Mouse (Mus musculus): ENCODE results near the gene Ifitm7.

DNA sequence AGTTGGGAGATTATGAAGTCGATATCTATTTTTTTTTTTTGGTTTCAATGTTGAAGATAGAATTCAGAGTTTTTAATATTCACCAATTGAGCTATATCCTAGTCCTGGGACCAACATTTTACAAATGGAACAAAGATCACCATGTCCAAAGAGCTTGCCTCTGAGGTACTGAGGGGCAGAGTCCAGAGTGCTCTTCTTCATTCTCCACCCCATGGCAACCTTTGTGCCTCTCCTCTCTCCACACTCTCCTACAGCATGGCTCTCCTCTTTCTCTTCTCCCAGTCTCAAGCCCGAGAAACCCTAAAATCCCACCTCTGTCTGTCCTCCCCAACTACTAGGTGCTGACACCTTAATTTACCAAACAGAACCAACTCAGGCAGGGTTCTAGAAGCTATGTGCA, 18.0 kb upstream of the Ifitm7 start:
- TF ChIP-seq CTCF (IDR thresholded peaks at IDR 0.05; ENCODE audit: low read depth, low read length) (no peak), GATA1 (IDR thresholded peaks at IDR 0.05; ENCODE audit: borderline replicate concordance, low read length) (no peak)

All from G1E (cell line).